Mouse (Mus musculus) hindbrain, postnatal 0 days (tissue): Measurements from ENCODE around the gene H2-DMb2. TPM values are rescaled to one million over a fixed set of nuclear protein-coding genes. Genes with fewer than 3 reads are reported as not detected.

ENCODE experiments used
- ATAC-seq: fragments of 200-750 bp; cut with Nextera tagmentation; 2 replicates; pipeline ENCODE4 v1.8.0; 2017; ENCODE audit warnings: mild to moderate bottlenecking, moderate TSS enrichment, moderate library complexity
- DNase-seq: peaks from one replicate; pipeline ENCODE4 v3.0.0-alpha.2; 2015; ENCODE audit warnings: low spot score
- H3K27ac ChIP-seq: fragments of 300-500 bp; sonication (generic); 2 replicates; pipeline ENCODE4 v1.5.1; 2014; ENCODE audit warnings: mild to moderate bottlenecking
- H3K27me3 ChIP-seq: fragments of 300-500 bp; sonication (generic); 2 replicates; pipeline ENCODE4 v1.6.1; 2014; ENCODE audit warnings: low read length, mixed read lengths; ENCODE audit not compliant: insufficient read depth
- H3K36me3 ChIP-seq: fragments of 300-500 bp; sonication (generic); 2 replicates; pipeline ENCODE4 v1.6.1; 2014; ENCODE audit warnings: low read length, mixed read lengths; ENCODE audit not compliant: insufficient read depth
- H3K4me1 ChIP-seq: fragments of 300-500 bp; sonication (generic); 2 replicates; pipeline ENCODE4 v1.6.1; 2014; ENCODE audit warnings: antibody characterized with exemption, low read length, mixed read lengths; ENCODE audit not compliant: insufficient read depth
- H3K4me2 ChIP-seq: fragments of 300-500 bp; sonication (generic); 2 replicates; pipeline ENCODE4 v1.6.1; 2014; ENCODE audit warnings: low read depth, mild to moderate bottlenecking, low read length, moderate library complexity, mixed read lengths
- H3K4me3 ChIP-seq: fragments of 300-500 bp; sonication (generic); 2 replicates; pipeline ENCODE4 v1.5.1; 2014; ENCODE audit warnings: low read length
- H3K9ac ChIP-seq: fragments of 300-500 bp; sonication (generic); replicated peaks from 2 replicates; pipeline ENCODE4 v1.6.1; 2014; ENCODE audit warnings: mild to moderate bottlenecking, low read length, moderate library complexity, mixed read lengths
- H3K9me3 ChIP-seq: fragments of 300-500 bp; sonication (generic); 2 replicates; pipeline ENCODE4 v1.6.1; 2016; ENCODE audit warnings: low read length, mixed read lengths
- CTCF ChIP-seq: IDR thresholded peaks from 2 replicates; pipeline ENCODE4 v1.5.1; 2016; ENCODE audit warnings: antibody characterized with exemption, control low read depth, low read depth
- WGBS: fragments of 180-500 bp; shearing (Covaris S2); extraction: QIAGEN DNeasy Blood & Tissue Kit; methylation state at CpG from one replicate; pipeline ENCODE4 v1.1.7; 2014; 5-methylcytosine and 5-hydroxymethylcytosine counted together
- polyA plus RNA-seq: library from polyadenylated mRNA; unstranded; fragments of >200 nt; fragmentation: Nextera tagmentation; extraction: Ambion mirVana; gene quantifications from 2 replicates; pipeline ENCODE4 v1.2.1, GENCODE M21; 2015
- total RNA-seq: library from RNA; depleted of rRNA; stranded (reverse); fragments of >200 nt; gene quantifications from 2 replicates; pipeline ENCODE4 v1.2.3, GENCODE M21; 2014

Gene H2-DMb2
- total and polyA plus RNA-seq, 2 experiments from 2014 or later, result 0.16 to 0.58 TPM

DNA sequence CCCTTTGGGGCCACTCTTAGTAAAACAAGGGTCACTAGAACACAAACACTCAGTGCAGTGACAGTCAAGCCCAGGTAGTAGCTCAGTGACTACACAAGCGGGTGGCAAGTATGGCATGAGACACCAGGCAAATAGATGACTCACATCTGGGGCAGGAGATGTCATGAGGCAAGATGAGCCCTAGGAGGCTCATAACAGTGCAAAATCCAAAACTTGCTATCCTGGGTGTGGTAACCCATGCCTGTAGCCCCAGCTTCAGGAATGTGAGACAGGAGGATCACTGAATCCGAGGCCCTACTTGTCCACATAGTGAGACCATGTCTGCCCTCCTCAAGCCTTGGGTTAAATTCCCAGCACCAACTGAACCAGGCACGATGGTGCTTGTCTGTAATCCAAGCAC is 8.7 kb upstream of the H2-DMb2 start:
- H3K36me3 ChIP-seq, result no peaks in the 10 kb centered on the region
- DNase-seq, result no peak
- WGBS, result 91% methylated on average over 3 of the region's 3 CpGs

GRCm38 (mm10) chr17:34135297-34136224 is 7.5 kb upstream of the H2-DMb2 start:
- Histone ChIP-seq H3K4me3 (peak overlapping the region; percentile 38), H3K9me3 (no peaks in the 10 kb centered on the region), H3K27me3 (peaks cover 27% of the 10 kb centered on the region), H3K27ac (0 out of 2 replicates have a peak overlapping the region, but pooled peaks have one; percentile 12), H3K4me2 (peak overlapping the region; percentile 74), H3K4me1 (peaks cover 4% of the 10 kb centered on the region; the same call in 1 of the 2 replicates), H3K36me3 (no peaks in the 10 kb centered on the region), H3K9ac (no peak overlapping the region)
- TF ChIP-seq CTCF, result peak; percentile 100
- peak; percentile 99 for DNase-seq
- ATAC-seq, result peak; percentile 99
- 6% methylated on average over 31 of the region's 31 CpGs for WGBS

More for the DNA sequence above, 8.7 kb upstream of the H2-DMb2 start:
- peaks cover 4% of the 10 kb centered on the region; the same call in 1 of the 2 replicates for H3K4me1 ChIP-seq
- H3K4me3 ChIP-seq, result no peak overlapping the region
- peaks cover 19% of the 10 kb centered on the region for H3K27me3 ChIP-seq
- ATAC-seq, result no peak
- no peak overlapping the region for H3K9ac ChIP-seq
- H3K9me3 ChIP-seq, result no peaks in the 10 kb centered on the region
- TF ChIP-seq CTCF, result no peak
- no peak overlapping the region for H3K27ac ChIP-seq
- no peak overlapping the region for H3K4me2 ChIP-seq

GRCm38 (mm10) chr17:34137601-34138000 is 5.5 kb upstream of the H2-DMb2 start:
- no peak overlapping the region for H3K27ac ChIP-seq
- WGBS, result 65% methylated on average over 7 of the region's 7 CpGs
- DNase-seq (no peak), ATAC-seq (no peak)
- no peaks in the 10 kb centered on the region for H3K36me3 ChIP-seq
- no peak overlapping the region for H3K4me3 ChIP-seq
- H3K9me3 ChIP-seq, result no peaks in the 10 kb centered on the region
- no peak for TF ChIP-seq CTCF
- no peak overlapping the region for H3K9ac ChIP-seq
- peaks cover 33% of the 10 kb centered on the region for H3K27me3 ChIP-seq
- H3K4me2 ChIP-seq, result no peak overlapping the region
- peaks cover 4% of the 10 kb centered on the region; the same call in 1 of the 2 replicates for H3K4me1 ChIP-seq

DNA sequence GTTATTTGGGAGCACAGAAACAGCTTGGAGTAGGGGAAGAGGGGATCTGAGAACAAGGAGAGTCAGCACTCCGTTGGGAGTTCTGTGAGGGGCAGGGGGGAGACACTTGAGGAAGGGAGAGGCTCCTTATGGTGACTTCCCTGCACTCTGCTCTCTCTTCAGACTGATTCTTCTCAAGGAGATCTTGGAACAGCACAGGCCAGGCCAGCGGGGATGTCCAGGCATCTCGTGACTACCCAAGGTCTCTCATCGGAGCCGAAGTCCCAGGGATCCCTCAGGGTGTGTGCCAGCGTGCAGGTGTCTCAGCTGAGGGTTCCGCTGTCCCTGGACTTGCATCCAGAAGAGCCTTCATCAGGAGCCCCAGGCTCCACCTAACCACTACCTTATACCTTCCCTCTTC is 4.5 kb upstream of the H2-DMb2 start:
- H3K9me3 ChIP-seq, result no peaks in the 10 kb centered on the region
- no peak overlapping the region for H3K9ac ChIP-seq
- no peak overlapping the region for H3K27ac ChIP-seq
- ATAC-seq, result no peak
- H3K4me2 ChIP-seq, result no peak overlapping the region
- no peaks in the 10 kb centered on the region for H3K36me3 ChIP-seq
- no peak overlapping the region for H3K4me3 ChIP-seq
- H3K27me3 ChIP-seq, result peaks cover 33% of the 10 kb centered on the region
- 78% methylated on average over 7 of the region's 7 CpGs for whole genome bisulfite sequencing
- DNase-seq, result no peak
- no peak for TF ChIP-seq CTCF
- peaks cover 4% of the 10 kb centered on the region; the same call in 1 of the 2 replicates for H3K4me1 ChIP-seq

- no peak for ATAC-seq
- Histone ChIP-seq H3K4me2 (peak overlapping the region; percentile 49), H3K9me3 (no peaks in the 10 kb centered on the region), H3K27ac (no peak overlapping the region), H3K4me3 (peak overlapping the region; percentile 10), H3K27me3 (peaks cover 33% of the 10 kb centered on the region), H3K4me1 (peaks cover 4% of the 10 kb centered on the region; the same call in 1 of the 2 replicates), H3K9ac (0 out of 2 replicates have a peak overlapping the region, but pooled peaks have one; percentile 2), H3K36me3 (no peaks in the 10 kb centered on the region)
- WGBS, result 1% methylated on average over 16 of the region's 16 CpGs
- TF ChIP-seq CTCF, result no peak
- no peak for DNase-seq
Measured at GRCm38 (mm10) chr17:34139416-34139815, 3.7 kb upstream of the H2-DMb2 start.

GRCm38 (mm10) chr17:34140240-34140639 is 2.9 kb upstream of the H2-DMb2 start:
- Histone ChIP-seq H3K9ac (no peak overlapping the region), H3K27ac (no peak overlapping the region), H3K9me3 (no peaks in the 10 kb centered on the region), H3K4me2 (0 out of 2 replicates have a peak overlapping the region, but pooled peaks have one; percentile 49), H3K4me3 (no peak overlapping the region), H3K27me3 (peaks cover 33% of the 10 kb centered on the region), H3K36me3 (no peaks in the 10 kb centered on the region), H3K4me1 (peaks cover 4% of the 10 kb centered on the region; the same call in 1 of the 2 replicates)
- ATAC-seq (no peak), DNase-seq (no peak)
- no peak for TF ChIP-seq CTCF
- 23% methylated on average over 5 of the region's 5 CpGs for WGBS
